Mouse (Mus musculus) embryonic fibroblast, embryonic 13.5 days (primary cell): ENCODE measurements around the gene Naa40.

Source experiments
- CTCF ChIP-seq: IDR thresholded peaks from 2 replicates; pipeline ENCODE4 v1.5.1; 2011; ENCODE audit warnings: mild to moderate bottlenecking, control low read depth, low read length, moderate library complexity, borderline replicate concordance; ENCODE audit not compliant: insufficient read depth
- POLR2A ChIP-seq: IDR thresholded peaks from 2 replicates; pipeline ENCODE4 v1.6.1; 2011; ENCODE audit warnings: low read depth, mild to moderate bottlenecking, control low read depth, low read length, moderate library complexity

GRCm38 (mm10) chr19:7204898-7205297 lies 36.1 kb downstream of the Naa40 start:
- TF ChIP-seq POLR2A (no peak), CTCF (no peak)
